Mouse (Mus musculus): ENCODE results near the gene Pwp1. TPM values are rescaled to one million over a fixed set of nuclear protein-coding genes. Genes with fewer than 3 reads are reported as not detected.

Gene Pwp1
- total and polyA plus RNA-seq, 3 experiments: 26.4 to 60.8 (median 49.0) TPM

GRCm38 (mm10) chr10:85873861-85874544, 44.7 kb downstream of the Pwp1 start:
- Histone ChIP-seq H3K9me3 (replicated peaks) (no peaks in the 10 kb centered on the region), H3K27me3 (ENCODE audit: insufficient read depth, low read length) (no peaks in the 10 kb centered on the region), H3K36me3 (replicated peaks) (peaks cover 55% of the 10 kb centered on the region), H3K4me1 (ENCODE audit: insufficient read depth, low read depth, low read length) (peaks cover 23% of the 10 kb centered on the region), H3K4me3 (ENCODE audit: low read depth, low read length) (no peak overlapping the region)
- TF ChIP-seq POLR2AphosphoS5 (IDR thresholded peaks at IDR 0.05; ENCODE audit: insufficient replicate concordance, low read depth, low read length) (no peak), GATA1 (IDR thresholded peaks at IDR 0.05; ENCODE audit: borderline replicate concordance, low read length) (no peak), GATA2 (IDR thresholded peaks at IDR 0.05; ENCODE audit: borderline replicate concordance, low read depth, low read length) (no peak), TAL1 (conservative IDR thresholded peaks at IDR 0.05; ENCODE audit: low read depth, low read length) (no peak), CTCF (IDR thresholded peaks at IDR 0.05; ENCODE audit: low read depth, low read length) (no peak)
- DNase-seq (ENCODE audit: low spot score) (no peak), ATAC-seq (ENCODE audit: extremely low read depth, insufficient number of reproducible peaks, low FRiP score, poor library complexity, severe bottlenecking) (no peak)

GRCm38 (mm10) chr10:85875812-85876211, 46.5 kb downstream of the Pwp1 start:
- TF ChIP-seq POLR2AphosphoS5 (IDR thresholded peaks at IDR 0.05; ENCODE audit: insufficient replicate concordance, low read depth, low read length) (no peak), GATA1 (IDR thresholded peaks at IDR 0.05; ENCODE audit: borderline replicate concordance, low read length) (no peak), TAL1 (conservative IDR thresholded peaks at IDR 0.05; ENCODE audit: low read depth, low read length) (no peak), CTCF (IDR thresholded peaks at IDR 0.05; ENCODE audit: low read depth, low read length) (no peak), GATA2 (IDR thresholded peaks at IDR 0.05; ENCODE audit: borderline replicate concordance, low read depth, low read length) (no peak)
- peaks cover 23% of the 10 kb centered on the region for H3K4me1 ChIP-seq (ENCODE audit: insufficient read depth, low read depth, low read length)
- H3K36me3 ChIP-seq (replicated peaks): peaks cover 73% of the 10 kb centered on the region
- no peak for DNase-seq (ENCODE audit: low spot score)
- no peaks in the 10 kb centered on the region for H3K9me3 ChIP-seq (replicated peaks)
- H3K4me3 ChIP-seq (ENCODE audit: low read depth, low read length): no peak overlapping the region
- ATAC-seq (ENCODE audit: extremely low read depth, insufficient number of reproducible peaks, low FRiP score, poor library complexity, severe bottlenecking): no peak
- no peaks in the 10 kb centered on the region for H3K27me3 ChIP-seq (ENCODE audit: insufficient read depth, low read length)

GRCm38 (mm10) chr10:85879886-85880486, 50.7 kb downstream of the Pwp1 start:
- TF ChIP-seq CTCF (IDR thresholded peaks at IDR 0.05; ENCODE audit: low read depth, low read length): no peak
- no peak for TF ChIP-seq GATA2 (IDR thresholded peaks at IDR 0.05; ENCODE audit: borderline replicate concordance, low read depth, low read length)
- no peak for TF ChIP-seq GATA1 (IDR thresholded peaks at IDR 0.05; ENCODE audit: borderline replicate concordance, low read length)
- no peak for TF ChIP-seq TAL1 (conservative IDR thresholded peaks at IDR 0.05; ENCODE audit: low read depth, low read length)
- TF ChIP-seq POLR2AphosphoS5 (IDR thresholded peaks at IDR 0.05; ENCODE audit: insufficient replicate concordance, low read depth, low read length): no peak
- H3K36me3 ChIP-seq (replicated peaks): peaks cover 95% of the 10 kb centered on the region
- H3K27me3 ChIP-seq (ENCODE audit: insufficient read depth, low read length): no peaks in the 10 kb centered on the region
- DNase-seq (ENCODE audit: low spot score) (no peak), ATAC-seq (ENCODE audit: extremely low read depth, insufficient number of reproducible peaks, low FRiP score, poor library complexity, severe bottlenecking) (no peak)
- no peaks in the 10 kb centered on the region for H3K9me3 ChIP-seq (replicated peaks)
- no peak overlapping the region for H3K4me3 ChIP-seq (ENCODE audit: low read depth, low read length)
- H3K4me1 ChIP-seq (ENCODE audit: insufficient read depth, low read depth, low read length): no peaks in the 10 kb centered on the region

- H3K9me3 ChIP-seq (replicated peaks): no peaks in the 10 kb centered on the region
- peak; percentile 93 for DNase-seq (ENCODE audit: low spot score)
- peak; percentile 100 for ATAC-seq (ENCODE audit: extremely low read depth, insufficient number of reproducible peaks, low FRiP score, poor library complexity, severe bottlenecking)
- H3K27me3 ChIP-seq (ENCODE audit: insufficient read depth, low read length): peaks cover 8% of the 10 kb centered on the region
- H3K4me3 ChIP-seq (ENCODE audit: low read depth, low read length): peak within 1 kb of the TSS; percentile 94
- H3K36me3 ChIP-seq (replicated peaks): peaks cover 32% of the 10 kb centered on the region
- H3K4me1 ChIP-seq (ENCODE audit: insufficient read depth, low read depth, low read length): peaks cover 21% of the 10 kb centered on the region
- TF ChIP-seq GATA2 (IDR thresholded peaks at IDR 0.05; ENCODE audit: borderline replicate concordance, low read depth, low read length) (no peak), CTCF (IDR thresholded peaks at IDR 0.05; ENCODE audit: low read depth, low read length) (no peak), TAL1 (conservative IDR thresholded peaks at IDR 0.05; ENCODE audit: low read depth, low read length) (no peak), POLR2AphosphoS5 (IDR thresholded peaks at IDR 0.05; ENCODE audit: insufficient replicate concordance, low read depth, low read length) (no peak), GATA1 (IDR thresholded peaks at IDR 0.05; ENCODE audit: borderline replicate concordance, low read length) (no peak)
These were observed 87.4 kb downstream of the Pwp1 start, which contains the start of gene Prdm4 for GRCm38 (mm10) chr10:85916498-85917309. Prdm4 (minus strand) TSS chr10:85917142.

GRCm38 (mm10) chr10:85927676-85928445, 98.6 kb downstream of the Pwp1 start, which contains the start of gene Ascl4:
Ascl4 (plus strand) TSS chr10:85927681.
- H3K9me3 ChIP-seq (replicated peaks): peaks cover 5% of the 10 kb centered on the region
- peak within 1 kb of the TSS; percentile 22; the same call in 1 of the 2 replicates for H3K4me3 ChIP-seq (ENCODE audit: low read depth, low read length)
- H3K36me3 ChIP-seq (replicated peaks): no peaks in the 10 kb centered on the region
- TF ChIP-seq POLR2AphosphoS5 (IDR thresholded peaks at IDR 0.05; ENCODE audit: insufficient replicate concordance, low read depth, low read length): no peak
- no peak for TF ChIP-seq TAL1 (conservative IDR thresholded peaks at IDR 0.05; ENCODE audit: low read depth, low read length)
- TF ChIP-seq CTCF (IDR thresholded peaks at IDR 0.05; ENCODE audit: low read depth, low read length): no peak
- no peak for TF ChIP-seq GATA1 (IDR thresholded peaks at IDR 0.05; ENCODE audit: borderline replicate concordance, low read length)
- no peak for TF ChIP-seq GATA2 (IDR thresholded peaks at IDR 0.05; ENCODE audit: borderline replicate concordance, low read depth, low read length)
- DNase-seq (ENCODE audit: low spot score): no peak
- H3K27me3 ChIP-seq (ENCODE audit: insufficient read depth, low read length): peaks cover 26% of the 10 kb centered on the region
- no peak for ATAC-seq (ENCODE audit: extremely low read depth, insufficient number of reproducible peaks, low FRiP score, poor library complexity, severe bottlenecking)
- H3K4me1 ChIP-seq (ENCODE audit: insufficient read depth, low read depth, low read length): peaks cover 14% of the 10 kb centered on the region

All from G1E (cell line).